Mouse (Mus musculus) hindbrain, embryonic 15.5 days (tissue): ENCODE results near the gene Plekha7. TPM values are rescaled to one million over a fixed set of nuclear protein-coding genes. Genes with fewer than 3 reads are reported as not detected.

Experiments used
- ATAC-seq: fragments of 200-750 bp; cut with Nextera tagmentation; 2 replicates; pipeline ENCODE4 v1.8.0; 2017; ENCODE audit warnings: low read depth, moderate number of reproducible peaks, moderate TSS enrichment; ENCODE audit not compliant: low FRiP score
- H3K27ac ChIP-seq: fragments of 300-500 bp; sonication (generic); replicated peaks from 2 replicates; pipeline ENCODE4 v1.5.1; 2015; ENCODE audit warnings: mild to moderate bottlenecking, inconsistent platforms
- H3K27me3 ChIP-seq: fragments of 300-500 bp; sonication (generic); 2 replicates; pipeline ENCODE4 v1.6.1; 2015; ENCODE audit warnings: control low read depth, inconsistent platforms
- H3K36me3 ChIP-seq: fragments of 300-500 bp; sonication (generic); 2 replicates; pipeline ENCODE4 v1.6.1; 2015; ENCODE audit warnings: control low read depth, inconsistent platforms
- H3K4me1 ChIP-seq: fragments of 300-500 bp; sonication (generic); replicated peaks from 2 replicates; pipeline ENCODE4 v1.6.1; 2015; ENCODE audit warnings: control low read depth, inconsistent platforms
- H3K4me2 ChIP-seq: fragments of 300-500 bp; sonication (generic); 2 replicates; pipeline ENCODE4 v1.6.1; 2015; ENCODE audit warnings: moderate library complexity, mild to moderate bottlenecking, inconsistent platforms
- H3K4me3 ChIP-seq: fragments of 300-500 bp; sonication (generic); 2 replicates; pipeline ENCODE4 v1.5.1; 2015; ENCODE audit warnings: mild to moderate bottlenecking, inconsistent platforms
- H3K9ac ChIP-seq: fragments of 300-500 bp; sonication (generic); 2 replicates; pipeline ENCODE4 v1.6.1; 2015; ENCODE audit warnings: inconsistent platforms
- H3K9me3 ChIP-seq: fragments of 300-500 bp; sonication (generic); 2 replicates; pipeline ENCODE4 v1.6.1; 2016; ENCODE audit warnings: control low read depth, inconsistent platforms
- WGBS: fragments of 180-500 bp; shearing (Covaris S2); methylation state at CpG from one replicate; pipeline ENCODE4 v1.1.7; 2015; 5-methylcytosine and 5-hydroxymethylcytosine counted together
- polyA plus RNA-seq: library from polyadenylated mRNA; unstranded; fragments of >200 nt; fragmentation: Nextera tagmentation; extraction: Ambion mirVana; gene quantifications from 2 replicates; pipeline ENCODE4 v1.2.1, GENCODE M21; 2015

Gene Plekha7
- polyA plus RNA-seq, 1 experiment from 2014 or later, result 10.3 TPM

DNA sequence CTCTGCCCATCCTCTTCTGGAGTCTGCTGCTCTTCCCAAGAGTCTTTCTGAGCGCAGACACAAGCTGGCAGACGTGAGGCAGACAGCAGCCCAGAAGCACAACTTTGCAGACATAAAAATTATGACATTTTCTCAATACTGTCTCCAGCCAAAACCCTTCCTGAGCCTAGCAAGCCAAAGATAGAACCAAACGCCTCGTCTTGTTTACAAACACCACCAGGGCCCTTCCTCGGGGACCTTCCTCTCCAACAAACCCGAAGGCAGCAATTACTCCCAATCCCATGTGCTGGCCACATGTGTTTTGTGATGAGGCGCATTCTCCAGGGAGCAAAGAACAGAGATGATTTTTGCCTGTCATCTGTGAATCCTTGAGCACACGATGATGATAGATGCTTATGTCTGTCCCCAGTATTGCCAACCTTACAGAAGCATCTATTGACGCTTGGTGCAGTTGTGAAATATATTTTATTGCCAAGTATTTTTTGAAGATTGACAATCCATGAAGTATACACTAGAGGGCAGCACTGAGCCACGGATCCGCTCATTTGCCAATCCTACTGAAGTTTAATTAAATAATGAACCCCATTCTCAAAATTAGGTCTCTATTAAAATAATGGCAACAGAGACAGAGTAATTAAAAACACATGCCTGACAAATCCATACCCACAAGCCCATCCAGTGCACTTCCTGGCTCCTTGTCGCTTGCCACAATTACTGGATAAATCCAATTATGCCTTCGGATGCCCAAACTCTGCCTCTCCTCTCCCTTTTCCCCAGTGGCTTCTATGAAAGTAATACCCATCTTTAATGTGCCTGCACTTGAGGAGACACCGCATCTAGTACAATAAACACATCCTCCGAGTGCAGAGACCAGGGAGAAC is 62.1 kb downstream of the Plekha7 start:
- peak overlapping the region; percentile 47 for H3K4me2 ChIP-seq
- no peak overlapping the region for H3K4me3 ChIP-seq
- 24% methylated on average over 15 of the region's 15 CpGs for WGBS
- no peak overlapping the region for H3K9ac ChIP-seq
- H3K9me3 ChIP-seq, result no peaks in the 10 kb centered on the region
- ATAC-seq, result no peak
- H3K27ac ChIP-seq, result no peak overlapping the region
- H3K27me3 ChIP-seq, result no peaks in the 10 kb centered on the region
- H3K36me3 ChIP-seq, result no peaks in the 10 kb centered on the region
- peaks cover 27% of the 10 kb centered on the region for H3K4me1 ChIP-seq

DNA sequence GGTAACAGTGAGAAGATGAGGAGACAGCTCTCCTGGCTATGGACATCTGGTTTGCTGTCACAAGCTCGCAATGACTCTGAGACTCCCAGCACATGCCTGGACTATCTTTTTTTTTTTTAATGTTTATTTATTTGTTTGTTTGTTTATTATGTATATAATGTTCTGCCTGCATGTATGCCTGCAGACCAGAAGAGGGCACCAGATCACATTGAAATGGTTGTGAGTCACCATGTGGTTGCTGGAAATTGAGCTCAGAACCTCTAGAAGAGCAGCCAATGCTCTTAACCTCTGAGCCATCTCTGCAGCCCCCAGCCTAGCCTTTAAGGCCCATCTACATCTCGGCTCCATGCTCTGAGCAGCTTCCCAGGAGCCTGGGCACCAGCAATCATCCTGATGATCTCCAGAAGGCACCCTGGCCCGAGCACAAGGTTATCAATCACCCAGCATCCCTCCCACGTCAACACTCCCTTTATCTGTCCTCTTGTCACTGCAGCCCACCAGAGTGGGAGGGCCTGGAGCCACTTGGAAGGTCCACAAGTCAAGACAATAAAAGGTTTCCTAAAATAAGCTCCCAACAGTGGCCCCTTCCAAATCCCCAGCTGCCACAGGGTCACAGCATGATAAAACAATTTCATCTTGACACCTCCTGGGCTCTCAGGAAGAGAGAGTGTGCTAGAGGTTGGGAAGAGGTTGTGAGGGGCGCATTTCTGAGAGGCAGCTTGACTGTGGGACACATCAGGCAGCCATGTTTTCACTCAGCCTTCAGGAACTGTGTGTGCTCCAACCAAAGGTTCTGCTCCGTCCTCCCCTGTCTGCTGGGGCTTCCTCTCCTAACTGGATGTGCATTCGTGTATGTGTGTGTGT is 63.6 kb downstream of the Plekha7 start:
- no peak overlapping the region for H3K9ac ChIP-seq
- H3K4me2 ChIP-seq, result no peak overlapping the region
- no peaks in the 10 kb centered on the region for H3K27me3 ChIP-seq
- peaks cover 27% of the 10 kb centered on the region for H3K4me1 ChIP-seq
- 35% methylated on average over 7 of the region's 7 CpGs for WGBS
- H3K36me3 ChIP-seq, result no peaks in the 10 kb centered on the region
- H3K27ac ChIP-seq, result no peak overlapping the region
- ATAC-seq, result no peak
- no peaks in the 10 kb centered on the region for H3K9me3 ChIP-seq
- no peak overlapping the region for H3K4me3 ChIP-seq

DNA sequence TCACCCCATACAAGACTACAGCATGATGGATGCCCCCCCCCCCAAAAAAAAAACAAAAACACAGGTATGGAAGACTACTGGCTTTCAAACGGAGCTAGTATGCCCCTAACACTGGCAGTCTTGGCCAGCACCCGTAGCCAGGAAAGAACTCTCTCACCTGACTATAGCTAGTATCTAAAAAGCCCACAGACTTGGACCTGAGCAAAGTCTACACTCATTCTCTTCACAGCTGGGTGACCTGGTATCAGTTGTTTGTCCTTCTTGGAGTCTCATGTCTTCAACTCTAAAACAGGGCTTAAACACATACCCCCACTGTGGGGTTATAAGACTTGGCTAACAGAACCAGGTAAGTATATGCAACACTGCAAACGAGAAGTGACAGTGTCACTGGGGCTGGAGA is 65.4 kb downstream of the Plekha7 start:
- H3K9ac ChIP-seq, result no peak overlapping the region
- WGBS, result 82% methylated on average over 3 of the region's 3 CpGs
- no peak overlapping the region for H3K27ac ChIP-seq
- H3K4me3 ChIP-seq, result no peak overlapping the region
- H3K27me3 ChIP-seq, result 0 out of 2 replicates have a peak, but pooled peaks cover 3% of the 10 kb centered on the region
- no peak overlapping the region for H3K4me2 ChIP-seq
- H3K9me3 ChIP-seq, result no peaks in the 10 kb centered on the region
- H3K36me3 ChIP-seq, result no peaks in the 10 kb centered on the region
- ATAC-seq, result no peak
- H3K4me1 ChIP-seq, result peaks cover 30% of the 10 kb centered on the region

DNA sequence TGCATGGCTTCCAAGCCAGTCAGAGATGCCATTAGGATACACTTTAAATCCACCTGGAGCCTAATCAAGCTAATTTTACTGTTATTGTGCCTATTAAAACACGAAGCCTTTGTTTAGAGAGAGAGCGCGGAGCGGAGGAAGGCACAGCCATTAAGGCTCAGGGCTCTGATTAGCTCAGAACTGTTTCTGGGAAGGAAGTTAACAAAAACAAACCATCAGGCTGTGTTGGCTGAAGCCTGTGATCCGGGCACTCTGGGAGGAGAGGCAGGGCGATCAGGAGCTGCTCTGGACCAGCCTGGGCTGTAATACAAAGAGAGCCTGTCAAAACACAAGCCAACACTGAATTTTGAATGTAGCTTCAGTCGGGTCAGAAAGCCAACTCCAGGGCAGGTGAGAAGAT is 66.6 kb downstream of the Plekha7 start:
- Histone ChIP-seq H3K4me3 (no peak overlapping the region), H3K4me2 (no peak overlapping the region; the same call in 1 of the 2 replicates), H3K9me3 (no peaks in the 10 kb centered on the region), H3K9ac (no peak overlapping the region), H3K27ac (no peak overlapping the region), H3K4me1 (peaks cover 36% of the 10 kb centered on the region), H3K36me3 (no peaks in the 10 kb centered on the region), H3K27me3 (0 out of 2 replicates have a peak, but pooled peaks cover 3% of the 10 kb centered on the region)
- 51% methylated on average over 7 of the region's 7 CpGs for WGBS
- ATAC-seq, result no peak

DNA sequence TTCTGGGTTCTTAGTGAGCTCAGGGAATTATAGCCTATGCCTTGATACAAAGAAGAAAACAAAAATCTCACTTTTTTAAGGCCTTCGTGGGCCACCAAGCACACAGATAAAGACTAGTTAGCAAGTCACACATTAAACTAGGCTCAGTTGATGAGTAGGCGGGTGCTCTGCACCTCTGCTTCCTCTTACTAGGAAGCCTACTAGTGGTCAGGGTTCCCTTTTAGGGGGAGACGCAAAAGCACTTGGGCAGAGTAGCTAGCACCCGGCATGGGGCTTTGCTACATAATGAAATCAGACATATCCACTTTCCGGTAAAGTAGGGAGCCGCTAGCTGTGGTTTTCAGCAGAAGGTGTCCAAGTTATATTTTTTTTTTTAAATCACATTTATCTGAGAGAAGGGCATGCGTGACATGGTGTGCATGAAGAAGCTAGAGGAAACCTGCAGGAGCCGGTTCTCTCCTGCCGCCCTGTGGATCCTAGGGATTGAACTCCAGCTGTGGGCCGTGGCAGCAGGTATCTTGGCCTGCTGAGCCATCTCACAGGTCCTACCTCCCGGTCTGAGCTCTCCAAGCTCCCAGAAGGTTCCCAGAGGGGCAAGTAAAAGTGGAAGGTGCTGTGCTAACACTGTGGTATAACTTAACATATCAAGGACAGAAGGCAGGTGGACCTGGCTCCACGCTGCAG is 67.2 kb downstream of the Plekha7 start:
- Histone ChIP-seq H3K27me3 (0 out of 2 replicates have a peak, but pooled peaks cover 3% of the 10 kb centered on the region), H3K9ac (no peak overlapping the region), H3K4me1 (peaks cover 36% of the 10 kb centered on the region), H3K27ac (no peak overlapping the region), H3K4me3 (no peak overlapping the region), H3K4me2 (no peak overlapping the region), H3K9me3 (no peaks in the 10 kb centered on the region), H3K36me3 (no peaks in the 10 kb centered on the region)
- ATAC-seq, result no peak
- 75% methylated on average over 12 of the region's 12 CpGs for WGBS

DNA sequence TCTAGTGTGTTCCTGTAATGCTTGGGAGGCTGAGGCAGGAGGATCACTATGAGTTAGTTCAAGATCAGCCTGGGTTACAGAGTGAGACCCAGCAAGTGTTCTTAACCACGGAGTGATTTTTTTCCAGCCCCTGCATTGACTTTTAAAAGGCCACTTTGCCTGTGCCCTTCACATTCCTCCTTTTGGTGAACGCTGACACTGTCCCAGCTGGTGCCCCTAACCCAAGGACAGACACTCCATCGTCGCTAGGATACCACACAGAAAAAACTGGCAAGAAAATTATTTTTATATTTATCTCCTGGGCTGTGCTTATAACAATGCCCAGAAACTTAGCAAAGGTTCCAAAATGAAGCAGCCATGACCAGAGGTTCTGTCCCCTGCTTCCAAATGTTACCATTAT is 67.8 kb downstream of the Plekha7 start:
- 67% methylated on average over 4 of the region's 4 CpGs for WGBS
- Histone ChIP-seq H3K9ac (no peak overlapping the region), H3K9me3 (no peaks in the 10 kb centered on the region), H3K36me3 (no peaks in the 10 kb centered on the region), H3K27ac (no peak overlapping the region), H3K4me2 (no peak overlapping the region), H3K4me3 (no peak overlapping the region), H3K4me1 (peaks cover 36% of the 10 kb centered on the region), H3K27me3 (0 out of 2 replicates have a peak, but pooled peaks cover 3% of the 10 kb centered on the region)
- no peak for ATAC-seq

DNA sequence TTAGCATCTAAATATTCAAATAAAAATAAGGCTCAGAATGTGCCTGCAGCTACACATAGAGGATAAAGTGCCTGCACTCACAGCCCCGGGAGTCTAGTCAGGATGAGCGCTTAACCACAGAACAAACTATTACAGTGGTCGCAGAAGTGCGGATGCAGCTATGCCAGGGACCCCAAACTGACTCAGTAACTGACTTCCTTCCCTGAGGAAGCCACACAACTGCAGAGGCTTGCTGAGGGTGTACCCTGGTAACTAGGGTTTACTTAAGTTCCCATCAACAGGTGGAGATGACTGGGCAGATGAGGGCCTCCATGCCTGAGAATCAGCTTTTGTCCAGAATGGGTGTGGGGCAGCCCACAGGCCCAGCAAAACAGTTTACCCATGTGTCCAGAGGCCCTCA is 69.9 kb downstream of the Plekha7 start:
- no peak for ATAC-seq
- Histone ChIP-seq H3K9ac (no peak overlapping the region), H3K4me3 (no peak overlapping the region), H3K27me3 (0 out of 2 replicates have a peak, but pooled peaks cover 3% of the 10 kb centered on the region), H3K36me3 (no peaks in the 10 kb centered on the region), H3K9me3 (no peaks in the 10 kb centered on the region), H3K4me2 (no peak overlapping the region), H3K4me1 (peaks cover 36% of the 10 kb centered on the region), H3K27ac (no peak overlapping the region)
- 69% methylated on average over 4 of the region's 4 CpGs for WGBS

DNA sequence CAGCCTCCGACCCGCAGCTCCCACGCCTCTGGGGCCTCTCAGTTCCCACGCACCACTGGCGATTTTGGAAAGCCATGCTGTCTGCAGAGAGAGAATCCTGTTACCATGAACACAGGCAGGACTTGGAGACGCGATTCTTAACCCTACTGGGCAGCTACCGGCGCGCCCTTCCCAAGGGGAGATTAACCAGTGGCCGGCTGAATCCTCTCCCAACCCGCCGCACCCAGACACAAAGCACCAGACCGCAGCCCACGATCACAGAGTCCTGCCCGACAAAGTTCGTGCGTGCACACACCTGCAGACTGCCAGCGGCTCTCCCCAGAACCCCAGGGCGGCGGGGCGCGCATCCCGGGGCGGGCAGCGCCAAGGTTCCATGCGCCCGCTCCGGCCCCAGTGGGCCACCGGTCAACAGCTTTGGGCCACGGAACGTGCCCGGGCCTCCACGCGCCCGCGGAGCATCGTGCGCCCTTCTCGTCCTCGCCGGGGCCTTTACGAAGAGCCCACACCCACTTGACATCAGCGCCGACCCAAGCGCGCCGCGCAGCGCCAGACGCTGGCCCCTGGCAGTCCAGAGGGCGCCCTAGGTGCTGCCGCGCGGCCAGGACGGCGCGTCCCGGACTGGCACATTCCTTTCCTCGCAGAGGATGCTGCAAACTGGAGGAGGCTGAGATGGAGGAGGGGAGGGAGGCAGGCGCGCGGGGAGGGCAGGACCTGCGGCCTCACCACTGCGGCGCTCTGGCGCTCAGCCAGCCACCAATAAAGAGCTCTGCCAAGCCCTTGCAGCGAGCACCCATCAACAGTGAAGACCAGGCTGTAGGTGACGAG is 70.8 kb downstream of the Plekha7 start:
- ATAC-seq, result peak; percentile 60
- Histone ChIP-seq H3K4me2 (peak overlapping the region; percentile 85), H3K36me3 (no peaks in the 10 kb centered on the region), H3K4me3 (peak overlapping the region; percentile 53), H3K9ac (peak overlapping the region; percentile 52), H3K9me3 (no peaks in the 10 kb centered on the region), H3K4me1 (peaks cover 36% of the 10 kb centered on the region), H3K27me3 (0 out of 2 replicates have a peak, but pooled peaks cover 3% of the 10 kb centered on the region), H3K27ac (peak overlapping the region; percentile 6; the same call in 1 of the 2 replicates)
- WGBS, result 1% methylated on average over 69 of the region's 69 CpGs

DNA sequence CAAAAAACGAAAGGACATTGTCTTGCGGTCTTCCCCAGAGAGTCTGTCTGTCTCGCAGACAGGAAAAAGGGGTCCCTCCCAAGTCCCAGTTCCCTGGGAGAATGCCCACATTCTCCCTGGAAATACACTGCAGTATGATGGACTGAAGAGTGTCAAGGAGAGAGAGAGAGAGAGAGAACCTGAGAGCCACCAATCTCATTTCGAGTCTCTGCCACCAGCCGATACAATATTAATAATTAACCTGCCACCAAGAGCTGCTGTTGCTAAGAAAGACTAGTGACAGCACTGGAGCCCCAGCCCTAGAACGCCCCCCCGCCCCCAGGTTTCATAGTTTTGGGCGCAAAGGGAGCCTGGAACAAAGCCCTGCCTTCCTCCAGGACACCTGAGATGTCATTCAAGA is 71.6 kb downstream of the Plekha7 start:
- H3K27ac ChIP-seq, result 0 out of 2 replicates have a peak overlapping the region, but pooled peaks have one; percentile 6
- H3K36me3 ChIP-seq, result no peaks in the 10 kb centered on the region
- 34% methylated on average over 8 of the region's 8 CpGs for WGBS
- H3K4me1 ChIP-seq, result peaks cover 34% of the 10 kb centered on the region
- H3K4me3 ChIP-seq, result peak overlapping the region; percentile 53
- peak overlapping the region; percentile 85 for H3K4me2 ChIP-seq
- H3K27me3 ChIP-seq, result 0 out of 2 replicates have a peak, but pooled peaks cover 3% of the 10 kb centered on the region
- H3K9me3 ChIP-seq, result no peaks in the 10 kb centered on the region
- H3K9ac ChIP-seq, result no peak overlapping the region
- ATAC-seq, result no peak; the same call in 1 of the 2 replicates

DNA sequence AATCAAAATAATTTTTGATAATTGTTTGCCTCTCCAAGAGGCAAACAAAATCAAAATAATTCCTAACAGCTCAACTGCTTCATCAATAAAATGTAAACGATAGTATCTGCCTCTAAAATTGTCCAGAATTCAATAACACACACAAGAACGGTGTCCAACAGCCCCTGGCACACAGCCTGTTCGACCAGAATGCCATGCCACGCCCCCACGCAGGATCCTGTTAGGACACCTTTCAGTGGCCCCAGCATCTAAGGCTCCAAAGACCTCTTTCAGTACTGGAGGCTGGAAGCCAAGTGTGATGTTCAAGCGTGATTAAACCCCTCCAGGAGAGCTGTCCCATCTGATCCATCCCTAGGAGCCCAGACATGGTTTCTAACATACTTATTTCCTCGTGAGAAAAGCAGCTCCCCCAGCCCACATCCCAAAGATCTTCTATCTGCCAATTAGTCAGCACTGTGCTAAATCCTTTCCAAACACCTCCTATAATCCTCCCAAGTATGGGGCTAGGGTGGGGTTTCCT is 73.8 kb downstream of the Plekha7 start:
- Histone ChIP-seq H3K27ac (no peak overlapping the region), H3K36me3 (no peaks in the 10 kb centered on the region), H3K4me3 (no peak overlapping the region), H3K9me3 (no peaks in the 10 kb centered on the region), H3K27me3 (0 out of 2 replicates have a peak, but pooled peaks cover 3% of the 10 kb centered on the region), H3K4me2 (no peak overlapping the region), H3K9ac (no peak overlapping the region), H3K4me1 (peaks cover 33% of the 10 kb centered on the region)
- no peak for ATAC-seq
- WGBS, result 67% methylated on average over 7 of the region's 7 CpGs
